Mouse (Mus musculus) lung, embryonic 16.5 days (tissue): ENCODE data around the gene Rwdd1. TPM values are rescaled to one million over a fixed set of nuclear protein-coding genes. Genes with fewer than 3 reads are reported as not detected.

Experiments
- polyA plus RNA-seq: library from polyadenylated mRNA; unstranded; fragments of >200 nt; fragmentation: Nextera tagmentation; extraction: Ambion mirVana; gene quantifications from 2 replicates; pipeline ENCODE4 v1.2.1, GENCODE M21; 2015

The Rwdd1 gene
- polyA plus RNA-seq, 1 experiment from 2014 or later, result 105 TPM

Other genes with a start within 250 kb of the Rwdd1 start
- not detected in 2 replicates for gene Sult3a2, start 232.9 kb downstream of the Rwdd1 start, polyA plus RNA-seq
- not detected in 2 replicates for gene Sult3a1, start 161.9 kb downstream of the Rwdd1 start, polyA plus RNA-seq
- gene Rsph4a, start 114.5 kb downstream of the Rwdd1 start, polyA plus RNA-seq, result 1.9 and 2.2 TPM in 2 replicates
- gene Zup1, start 68.4 kb downstream of the Rwdd1 start, polyA plus RNA-seq, result 20.3 and 20.7 TPM in 2 replicates
- gene Trappc3l, start 18.0 kb upstream of the Rwdd1 start, polyA plus RNA-seq, result not detected in 2 replicates
- not detected in 2 replicates for gene Calhm4, start 24.7 kb upstream of the Rwdd1 start, polyA plus RNA-seq
- gene Calhm5, start 76.9 kb upstream of the Rwdd1 start, polyA plus RNA-seq, result 1.0 TPM in 2 replicates
- 1.1 and 1.8 TPM in 2 replicates for gene Calhm6, start 108.4 kb upstream of the Rwdd1 start, polyA plus RNA-seq
- gene Dse, start 188.1 kb upstream of the Rwdd1 start, polyA plus RNA-seq, result 29.5 and 31.4 TPM in 2 replicates